Mouse (Mus musculus): Measurements from ENCODE around the gene Drd2.

Drd2 gene

GRCm38 (mm10) chr9:49340136-49341043 lies at the start of gene Drd2:
Gene Drd2, plus strand, starts transcription at chr9:49340627.
- peak; percentile 70 for DNase-seq (ENCODE audit: low spot score)

GRCm38 (mm10) chr9:49295101-49295500 lies 45.3 kb upstream of the Drd2 start:
- DNase-seq (ENCODE audit: low spot score), result no peak

- no peak for DNase-seq (ENCODE audit: low spot score)
Measured at GRCm38 (mm10) chr9:49307576-49307975, 32.9 kb upstream of the Drd2 start.

- no peak for DNase-seq (ENCODE audit: low spot score)
Measured at GRCm38 (mm10) chr9:49310821-49311220, 29.6 kb upstream of the Drd2 start.

- no peak for DNase-seq (ENCODE audit: low spot score)
Measured at GRCm38 (mm10) chr9:49318638-49319037, 21.8 kb upstream of the Drd2 start.

- DNase-seq (ENCODE audit: low spot score), result peak; percentile 93
Measured at GRCm38 (mm10) chr9:49341044-49341365, 578 bp downstream of the Drd2 start.

- peak; percentile 78 for DNase-seq (ENCODE audit: low spot score)
Measured at GRCm38 (mm10) chr9:49365763-49366162, 25.3 kb downstream of the Drd2 start.

GRCm38 (mm10) chr9:49373946-49374345 lies 33.5 kb downstream of the Drd2 start:
- no peak for DNase-seq (ENCODE audit: low spot score)

GRCm38 (mm10) chr9:49379962-49380361 lies 39.5 kb downstream of the Drd2 start:
- DNase-seq (ENCODE audit: low spot score), result no peak

- DNase-seq (ENCODE audit: low spot score), result peak; percentile 10
Measured at GRCm38 (mm10) chr9:49384041-49384440, 43.6 kb downstream of the Drd2 start.

- no peak for DNase-seq (ENCODE audit: low spot score)
Measured at GRCm38 (mm10) chr9:49384855-49385254, 44.4 kb downstream of the Drd2 start.

- no peak for DNase-seq (ENCODE audit: low spot score)
Measured at GRCm38 (mm10) chr9:49385301-49385700, 44.9 kb downstream of the Drd2 start.

- no peak for DNase-seq (ENCODE audit: low spot score)
Measured at GRCm38 (mm10) chr9:49386119-49386518, 45.7 kb downstream of the Drd2 start.

GRCm38 (mm10) chr9:49392242-49392641 lies 51.8 kb downstream of the Drd2 start:
- DNase-seq (ENCODE audit: low spot score), result no peak

GRCm38 (mm10) chr9:49396006-49396405 lies 55.6 kb downstream of the Drd2 start:
- no peak for DNase-seq (ENCODE audit: low spot score)

- DNase-seq (ENCODE audit: low spot score), result peak; percentile 22
Measured at GRCm38 (mm10) chr9:49403711-49404110, 63.3 kb downstream of the Drd2 start.

- no peak for DNase-seq (ENCODE audit: low spot score)
Measured at GRCm38 (mm10) chr9:49407028-49407427, 66.6 kb downstream of the Drd2 start.

GRCm38 (mm10) chr9:49410621-49411020 lies 70.2 kb downstream of the Drd2 start:
- DNase-seq (ENCODE audit: low spot score), result no peak

- no peak for DNase-seq (ENCODE audit: low spot score)
Measured at GRCm38 (mm10) chr9:49423866-49424265, 83.4 kb downstream of the Drd2 start.

- no peak for DNase-seq (ENCODE audit: low spot score)
Measured at GRCm38 (mm10) chr9:49425585-49425984, 85.2 kb downstream of the Drd2 start.

- DNase-seq (ENCODE audit: low spot score), result no peak
Measured at GRCm38 (mm10) chr9:49426921-49427320, 86.5 kb downstream of the Drd2 start, which contains the start of gene Ankk1. Gene Ankk1, minus strand, starts transcription at chr9:49427021.

- DNase-seq (ENCODE audit: low spot score), result no peak
Measured at GRCm38 (mm10) chr9:49427478-49427877, 87.1 kb downstream of the Drd2 start.

- no peak for DNase-seq (ENCODE audit: low spot score)
Measured at GRCm38 (mm10) chr9:49442621-49443020, 102.2 kb downstream of the Drd2 start.

GRCm38 (mm10) chr9:49450491-49450890 lies 110.1 kb downstream of the Drd2 start:
- DNase-seq (ENCODE audit: low spot score), result no peak

Measured in embryo, embryonic 10 days (tissue).